Comparison of ENCODE assay signal across 23 mouse cellular contexts in the genomic region with DNA sequence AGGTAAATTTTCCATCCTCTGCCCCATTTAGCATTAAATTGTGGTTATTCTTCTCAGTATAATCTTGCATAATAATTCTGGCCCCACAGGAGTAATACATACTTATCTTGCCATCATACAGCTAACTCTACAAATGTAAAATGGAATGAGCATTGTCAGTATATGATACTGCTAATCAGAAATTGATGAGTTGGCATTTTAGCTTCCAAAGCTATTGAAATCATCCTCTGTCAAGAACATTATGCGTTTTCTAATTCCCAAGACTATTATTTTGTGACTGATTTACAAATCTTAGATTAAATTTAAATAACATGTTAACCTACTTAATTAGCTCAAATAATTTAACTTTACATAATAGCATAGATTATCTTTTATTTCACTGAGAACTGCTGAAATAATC.
DNase-seq lines count a peak whose midpoint lies in the region; ATAC-seq and TF ChIP-seq lines count a peak whose summit lies in the region.
"Had no signal": no experiment of that assay in that cellular context is flagged by ENCODE, and none has a peak within 500 bp of the region (broad histone marks: within the 10 kb centered on the region; RNA-seq: fewer than 3 reads in every experiment).

No protein-coding gene starts in this region.

- H3K79me2 ChIP-seq in CH12.LX (replicated peaks; ENCODE audit: control insufficient read depth, extremely low read depth, insufficient read depth, poor library complexity, severe bottlenecking), result no peaks in the 10 kb centered on the region
- no peaks in the 10 kb centered on the region for H3K79me2 ChIP-seq in MEL (ENCODE audit: control insufficient read depth, insufficient read depth, low read length, poor library complexity)

- no peak for ATAC-seq in neural tube, embryonic 15.5 days (ENCODE audit: low FRiP score)
- ATAC-seq: activated CD4-positive, CD25-positive, alpha-beta regulatory T cell, adult 4 months; CD4-positive, CD25-positive, alpha-beta regulatory T cell, adult 4 months; Patski had no signal

- H3K9ac ChIP-seq in CH12.LX (ENCODE audit: insufficient read depth, low read depth) (no peak overlapping the region), ES-E14 (ENCODE audit: insufficient read depth, low read depth, low read length, poor library complexity, severe bottlenecking) (no peak overlapping the region), MEL (ENCODE audit: control insufficient read depth, low read depth, low read length, poor library complexity, severe bottlenecking) (no peak overlapping the region)
- H3K9ac ChIP-seq in neural tube, embryonic 15.5 days (replicated peaks), result no peak overlapping the region

- H3K36me3 ChIP-seq in CH12.LX (replicated peaks in 1 of 2; ENCODE audit: control insufficient read depth in 1 of 2, insufficient read depth in 1 of 2, low read length in 1 of 2), result no peaks in the 10 kb centered on the region
- no peaks in the 10 kb centered on the region for H3K36me3 ChIP-seq in ES-E14 (ENCODE audit: control insufficient read depth, insufficient read depth, low read length, poor library complexity, severe bottlenecking)
- no peaks in the 10 kb centered on the region for H3K36me3 ChIP-seq in MEL (ENCODE audit: control insufficient read depth in 1 of 2, insufficient read depth in 2 of 2, low read length in 2 of 2)
- no peaks in the 10 kb centered on the region for H3K36me3 ChIP-seq in neural tube, embryonic 15.5 days
- H3K36me3 ChIP-seq: G1E had no signal

- in situ Hi-C loops in CH12.LX (cut with MboI; ENCODE audit: low pct_ligation_motif_present, low pct_unique_long_range_greater_than_20kb, low sequenced_read_pairs) (no loop called here), ES-E14 (cut with MboI; ENCODE audit: low sequenced_read_pairs in 2 of 2, unreplicated experiment in 2 of 2) (no loop called here)

- no peak overlapping the region for H3K27ac ChIP-seq in CH12.LX (ENCODE audit: insufficient read depth, low read depth)
- H3K27ac ChIP-seq in ES-E14 (ENCODE audit: insufficient read depth, low read depth, low read length, poor library complexity, severe bottlenecking), result no peak overlapping the region
- no peak overlapping the region for H3K27ac ChIP-seq in MEL (ENCODE audit: control insufficient read depth, low read depth, low read length)
- H3K27ac ChIP-seq in neural tube, embryonic 15.5 days (replicated peaks), result no peak overlapping the region

- WGBS in neural tube, embryonic 15.5 days, result 50% methylated on average over 1 of the region's 1 CpGs

- no peak for DNase-seq in CH12.LX (ENCODE audit: extremely low read depth)
- DNase-seq in ES-E14 (ENCODE audit: low read depth, low spot score), result no peak
- DNase-seq in MEL (ENCODE audit: low read depth, low spot score), result no peak
- DNase-seq in layer of hippocampus, adult 9-11 months, result no peak
- no peak for DNase-seq in testis, postnatal 10 days (ENCODE audit: low spot score)
- DNase-seq: adrenal gland, adult 2 months; adrenal gland, adult 8-10 months; adrenal gland, postnatal 10 days; adrenal gland, postnatal 14 days; adrenal gland, postnatal 25 days; adrenal gland, postnatal 36 days; B cell, adult 2 months; cerebellum, adult 11 months; cerebellum, adult 11-12 months; cerebellum, adult 18-20 months; cerebellum, adult 2 months; cerebellum, adult 8-10 months; cerebellum, adult 9-10 months had no signal

- no peaks in the 10 kb centered on the region for H3K4me1 ChIP-seq in CH12.LX (ENCODE audit: control insufficient read depth in 1 of 2, insufficient read depth in 2 of 2)
- H3K4me1 ChIP-seq in ES-E14 (ENCODE audit: control insufficient read depth in 2 of 2, insufficient read depth in 2 of 2, low read length in 2 of 2, poor library complexity in 1 of 2), result no peaks in the 10 kb centered on the region
- no peaks in the 10 kb centered on the region for H3K4me1 ChIP-seq in MEL (ENCODE audit: control insufficient read depth in 1 of 2, insufficient read depth in 2 of 2, low read length in 2 of 2)
- no peaks in the 10 kb centered on the region for H3K4me1 ChIP-seq in neural tube, embryonic 15.5 days

- TF ChIP-seq POLR2A in CH12.LX (IDR thresholded peaks at IDR 0.05; ENCODE audit: low read depth, low read length), result no peak
- no peak for TF ChIP-seq POLR2A in MEL (IDR thresholded peaks at IDR 0.05; ENCODE audit: control insufficient read depth in 1 of 2, insufficient read depth in 1 of 2, low read depth in 1 of 2, low read length in 2 of 2, poor library complexity in 1 of 2)

- H3K27me3 ChIP-seq in CH12.LX (replicated peaks) (no peaks in the 10 kb centered on the region), MEL (ENCODE audit: control insufficient read depth in 1 of 2, insufficient read depth in 2 of 2, low read length in 2 of 2) (no peaks in the 10 kb centered on the region)
- H3K27me3 ChIP-seq in neural tube, embryonic 15.5 days (replicated peaks), result no peaks in the 10 kb centered on the region
- H3K27me3 ChIP-seq: Patski had no signal

- H3K4me3 ChIP-seq in CH12.LX (replicated peaks in 1 of 3; ENCODE audit: low read depth in 2 of 3, low read length in 2 of 3, poor library complexity in 1 of 3) (no peak overlapping the region), ES-E14 (ENCODE audit: insufficient read depth in 1 of 2, low read depth in 1 of 2, low read length in 2 of 2, poor library complexity in 1 of 2, severe bottlenecking in 1 of 2) (no peak overlapping the region), MEL (ENCODE audit: control insufficient read depth in 1 of 2, insufficient read depth in 1 of 2, low read depth in 2 of 2, low read length in 2 of 2) (no peak overlapping the region)
- no peak overlapping the region for H3K4me3 ChIP-seq in neural tube, embryonic 15.5 days (replicated peaks)

- TF ChIP-seq RAD21 in CH12.LX (IDR thresholded peaks at IDR 0.05; ENCODE audit: low read depth, low read length) (no peak), MEL (IDR thresholded peaks at IDR 0.05; ENCODE audit: low read depth, low read length) (no peak)

- TF ChIP-seq CTCF in CH12.LX (conservative IDR thresholded peaks at IDR 0.05 in 1 of 2, IDR thresholded peaks at IDR 0.05 in 1 of 2; ENCODE audit: low read depth in 2 of 2, low read length in 2 of 2), result no peak
- TF ChIP-seq CTCF in MEL (IDR thresholded peaks at IDR 0.05 in 2 of 3, conservative IDR thresholded peaks at IDR 0.05 in 1 of 3; ENCODE audit: control insufficient read depth in 1 of 3, insufficient read depth in 1 of 3, low read depth in 2 of 3, low read length in 3 of 3, poor library complexity in 1 of 3, severe bottlenecking in 1 of 3), result no peak

- H3K9me3 ChIP-seq in CH12.LX (replicated peaks; ENCODE audit: low read length) (peaks cover 7% of the 10 kb centered on the region), ES-E14 (ENCODE audit: control insufficient read depth, insufficient read depth, low read depth, low read length) (no peaks in the 10 kb centered on the region), MEL (replicated peaks; ENCODE audit: insufficient read depth, low read length) (no peaks in the 10 kb centered on the region)
- no peaks in the 10 kb centered on the region for H3K9me3 ChIP-seq in neural tube, embryonic 15.5 days (replicated peaks)
- H3K9me3 ChIP-seq: G1E had no signal

- H3K4me2 ChIP-seq in CH12.LX (ENCODE audit: insufficient read depth, low read depth, poor library complexity, severe bottlenecking), result no peak overlapping the region
- H3K4me2 ChIP-seq in neural tube, embryonic 15.5 days, result no peak overlapping the region

- dilution Hi-C loops in CH12.LX (cut with MboI; ENCODE audit: extremely low pct_ligation_motif_present, extremely low pct_unique_long_range_greater_than_20kb, low sequenced_read_pairs), result no loop called here

- TF ChIP-seq EP300 in CH12.LX (IDR thresholded peaks at IDR 0.05; ENCODE audit: low read length), result no peak
- no peak for TF ChIP-seq EP300 in MEL (IDR thresholded peaks at IDR 0.05; ENCODE audit: low read depth in 1 of 2, low read length in 2 of 2)

TF ChIP-seq in CH12.LX, 34 proteins besides CTCF, POLR2A, EP300 and RAD21:
- TF ChIP-seq ZNF384 (IDR thresholded peaks at IDR 0.05; ENCODE audit: low read depth, low read length) (no peak), MAFK (IDR thresholded peaks at IDR 0.05; ENCODE audit: insufficient replicate concordance, low read length) (0 out of 2 replicates have a peak, but pooled peaks have one; percentile 39)
TF ChIP-seq in CH12.LX: peak in this region for 1.

TF ChIP-seq in ES-E14, 5 proteins besides CTCF, POLR2A, EP300 and RAD21:
- TF ChIP-seq CHD2 (IDR thresholded peaks at IDR 0.05; ENCODE audit: low read depth, low read length) (no peak), ZNF384 (IDR thresholded peaks at IDR 0.05; ENCODE audit: low read depth, low read length) (no peak), MAFK (IDR thresholded peaks at IDR 0.05; ENCODE audit: insufficient read depth, low read depth, low read length) (peak; percentile 69; the same call in 1 of the 2 replicates), HCFC1 (IDR thresholded peaks at IDR 0.05; ENCODE audit: borderline replicate concordance, insufficient read depth, low read length) (no peak), ZC3H11A (IDR thresholded peaks at IDR 0.05; ENCODE audit: borderline replicate concordance, low read depth, low read length) (no peak)

TF ChIP-seq in MEL, 35 proteins besides CTCF, POLR2A, EP300 and RAD21:
- TF ChIP-seq MAFK (IDR thresholded peaks at IDR 0.05; ENCODE audit: borderline replicate concordance, low read depth, low read length) (peak; percentile 65; the same call in 1 of the 2 replicates), TCF12 (IDR thresholded peaks at IDR 0.05; ENCODE audit: low read depth, low read length) (no peak)

Comparison
In these comparisons a context has a peak if more than half of its experiments do, and no peak if none do; other contexts are left out.
1. Of the 35 proteins assayed by ChIP-seq in both MEL and CH12.LX: peak only in MEL: none; only in CH12.LX: none; in both: MAFK; in neither: 34.